Mouse (Mus musculus) midbrain, embryonic 16.5 days (tissue): Measurements from ENCODE around the gene Tmprss6. TPM values are rescaled to one million over a fixed set of nuclear protein-coding genes. Genes with fewer than 3 reads are reported as not detected.

Source experiments
- polyA plus RNA-seq: library from polyadenylated mRNA; unstranded; fragments of >200 nt; fragmentation: Nextera tagmentation; extraction: Ambion mirVana; gene quantifications from 2 replicates; pipeline ENCODE4 v1.2.1, GENCODE M21; 2015

Gene Tmprss6
- polyA plus RNA-seq, 1 experiment from 2014 or later, result 0.31 TPM

Other genes starting within 250 kb of the Tmprss6 start
- gene Ncf4, start 223.8 kb downstream of the Tmprss6 start, polyA plus RNA-seq, result 0.54 and 1.6 TPM in 2 replicates
- gene Csf2rb2, start 162.9 kb downstream of the Tmprss6 start, polyA plus RNA-seq, result 0.08 and 0.11 TPM in 2 replicates
- 0.35 and 0.48 TPM in 2 replicates for gene Csf2rb, start 142.9 kb downstream of the Tmprss6 start, polyA plus RNA-seq
- not detected in 2 replicates for gene Tex33, start 72.7 kb downstream of the Tmprss6 start, polyA plus RNA-seq
- gene Tst, start 62.7 kb downstream of the Tmprss6 start, polyA plus RNA-seq, result 15.3 and 22.8 TPM in 2 replicates
- 3.6 and 4.3 TPM in 2 replicates for gene Mpst, start 62.2 kb downstream of the Tmprss6 start, polyA plus RNA-seq
- gene Kctd17, start 40.1 kb downstream of the Tmprss6 start, polyA plus RNA-seq, result 152 and 156 TPM in 2 replicates
- gene Il2rb, start 26.6 kb upstream of the Tmprss6 start, polyA plus RNA-seq, result 0.20 TPM in 1 of 2 replicates, not detected in the other
- gene C1qtnf6, start 62.8 kb upstream of the Tmprss6 start, polyA plus RNA-seq, result 6.7 and 7.8 TPM in 2 replicates
- 0.15 and 0.16 TPM in 2 replicates for gene Sstr3, start 76.1 kb upstream of the Tmprss6 start, polyA plus RNA-seq
- gene Rac2, start 104.1 kb upstream of the Tmprss6 start, polyA plus RNA-seq, result 1.8 and 2.3 TPM in 2 replicates
- 5.0 and 5.3 TPM in 2 replicates for gene Cyth4, start 128.4 kb upstream of the Tmprss6 start, polyA plus RNA-seq